Mouse (Mus musculus): ENCODE measurements at regions not wholly inside any gene's neighbourhood (a gene's known extent, or its start where the extent isn't known, plus 50 kb on each side); places are given as distances from the start of the nearest gene placed in this dataset.

GRCm38 (mm10) chr11:117579720-117580119 is 74.4 kb upstream of the Tnrc6c start:
- 85% methylated on average over 3 of the region's 3 CpGs for WGBS
- no peaks in the 10 kb centered on the region for H3K79me2 ChIP-seq (ENCODE audit: control insufficient read depth, insufficient read depth, low read length)

DNA sequence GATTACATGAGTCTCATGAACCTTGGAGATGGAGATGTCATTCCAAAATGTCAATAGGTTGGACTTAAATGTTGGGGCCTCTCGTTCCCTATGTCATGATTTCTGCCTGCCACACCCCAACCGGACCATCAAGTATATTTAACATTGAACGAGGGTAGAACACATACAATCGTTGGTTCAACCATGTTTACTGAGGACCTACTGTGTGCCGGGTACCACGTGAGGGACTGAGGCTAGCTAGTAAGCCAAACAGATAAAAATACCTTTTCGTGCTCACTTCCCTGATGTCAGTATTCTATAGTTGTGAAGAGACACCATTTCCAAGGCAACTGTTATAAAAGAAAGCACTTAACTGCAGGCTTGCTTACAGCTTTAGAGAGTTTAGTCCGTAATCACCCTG is 70.6 kb upstream of the Tnrc6c start:
- WGBS: 93% methylated on average over 8 of the region's 8 CpGs
- no peak for DNase-seq (ENCODE audit: extremely low read depth, low read depth, low spot score)
- no peaks in the 10 kb centered on the region for H3K27me3 ChIP-seq (ENCODE audit: control insufficient read depth, insufficient read depth, low read length)

More at GRCm38 (mm10) chr11:117579720-117580119, 74.4 kb upstream of the Tnrc6c start:
- Histone ChIP-seq H3K4me3 (ENCODE audit: insufficient read depth, low read depth, low read length) (no peak overlapping the region), H3K27me3 (ENCODE audit: control insufficient read depth, insufficient read depth, low read length) (no peaks in the 10 kb centered on the region), H3K9ac (ENCODE audit: low read depth, low read length) (no peak overlapping the region), H3K4me1 (ENCODE audit: control insufficient read depth, insufficient read depth, low read length) (no peaks in the 10 kb centered on the region), H3K36me3 (ENCODE audit: control insufficient read depth, insufficient read depth, low read length) (no peaks in the 10 kb centered on the region), H3K27ac (replicated peaks; ENCODE audit: insufficient read depth, low read depth, low read length) (no peak overlapping the region)
- TF ChIP-seq CTCF (IDR thresholded peaks at IDR 0.05; ENCODE audit: low read depth, low read length) (no peak), POLR2A (IDR thresholded peaks at IDR 0.05; ENCODE audit: extremely low read depth, insufficient read depth, low read length) (no peak)
- no peak for DNase-seq (ENCODE audit: extremely low read depth, low read depth, low spot score)

GRCm38 (mm10) chr11:117585556-117585955 is 68.5 kb upstream of the Tnrc6c start:
- Histone ChIP-seq H3K79me2 (ENCODE audit: control insufficient read depth, insufficient read depth, low read length) (no peaks in the 10 kb centered on the region), H3K36me3 (ENCODE audit: control insufficient read depth, insufficient read depth, low read length) (no peaks in the 10 kb centered on the region), H3K27me3 (ENCODE audit: control insufficient read depth, insufficient read depth, low read length) (no peaks in the 10 kb centered on the region), H3K27ac (replicated peaks; ENCODE audit: insufficient read depth, low read depth, low read length) (no peak overlapping the region), H3K4me1 (ENCODE audit: control insufficient read depth, insufficient read depth, low read length) (no peaks in the 10 kb centered on the region), H3K4me3 (ENCODE audit: insufficient read depth, low read depth, low read length) (no peak overlapping the region), H3K9ac (ENCODE audit: low read depth, low read length) (no peak overlapping the region)
- TF ChIP-seq POLR2A (IDR thresholded peaks at IDR 0.05; ENCODE audit: extremely low read depth, insufficient read depth, low read length) (no peak), CTCF (IDR thresholded peaks at IDR 0.05; ENCODE audit: low read depth, low read length) (no peak)
- 92% methylated on average over 5 of the region's 5 CpGs for WGBS
- DNase-seq (ENCODE audit: extremely low read depth, low read depth, low spot score): no peak

More for the DNA sequence above, 70.6 kb upstream of the Tnrc6c start:
- no peaks in the 10 kb centered on the region for H3K36me3 ChIP-seq (ENCODE audit: control insufficient read depth, insufficient read depth, low read length)
- H3K79me2 ChIP-seq (ENCODE audit: control insufficient read depth, insufficient read depth, low read length): no peaks in the 10 kb centered on the region
- H3K4me1 ChIP-seq (ENCODE audit: control insufficient read depth, insufficient read depth, low read length): no peaks in the 10 kb centered on the region
- no peak overlapping the region for H3K4me3 ChIP-seq (ENCODE audit: insufficient read depth, low read depth, low read length)
- H3K27ac ChIP-seq (replicated peaks; ENCODE audit: insufficient read depth, low read depth, low read length): no peak overlapping the region
- H3K9ac ChIP-seq (ENCODE audit: low read depth, low read length): no peak overlapping the region
- TF ChIP-seq POLR2A (IDR thresholded peaks at IDR 0.05; ENCODE audit: extremely low read depth, insufficient read depth, low read length): no peak
- no peak for TF ChIP-seq CTCF (IDR thresholded peaks at IDR 0.05; ENCODE audit: low read depth, low read length)

DNA sequence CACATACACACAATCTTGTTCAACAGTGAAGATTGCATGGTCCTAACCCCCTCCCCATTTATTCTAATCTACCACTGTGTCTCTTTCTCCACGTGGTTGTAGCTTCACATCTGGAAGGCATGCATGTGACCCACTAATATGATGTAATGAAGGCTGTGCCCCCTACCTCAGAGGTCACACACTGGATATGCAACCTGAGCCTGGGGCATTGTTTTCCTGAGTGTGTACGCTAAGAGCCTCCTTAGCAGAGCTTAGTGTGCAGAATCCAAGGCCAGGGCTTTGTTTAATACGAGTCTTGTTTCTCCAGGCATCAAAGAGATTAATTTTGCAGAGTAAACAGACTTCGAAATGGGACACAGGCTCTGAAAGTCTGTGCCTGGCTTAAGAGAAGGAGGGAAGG is 68.0 kb upstream of the Tnrc6c start:
- no peak for DNase-seq (ENCODE audit: extremely low read depth, low read depth, low spot score)
- no peaks in the 10 kb centered on the region for H3K4me1 ChIP-seq (ENCODE audit: control insufficient read depth, insufficient read depth, low read length)
- WGBS: 63% methylated on average over 4 of the region's 4 CpGs
- H3K27me3 ChIP-seq (ENCODE audit: control insufficient read depth, insufficient read depth, low read length): no peaks in the 10 kb centered on the region
- no peaks in the 10 kb centered on the region for H3K79me2 ChIP-seq (ENCODE audit: control insufficient read depth, insufficient read depth, low read length)
- H3K4me3 ChIP-seq (ENCODE audit: insufficient read depth, low read depth, low read length): no peak overlapping the region
- H3K9ac ChIP-seq (ENCODE audit: low read depth, low read length): no peak overlapping the region
- H3K27ac ChIP-seq (replicated peaks; ENCODE audit: insufficient read depth, low read depth, low read length): no peak overlapping the region
- H3K36me3 ChIP-seq (ENCODE audit: control insufficient read depth, insufficient read depth, low read length): no peaks in the 10 kb centered on the region
- TF ChIP-seq POLR2A (IDR thresholded peaks at IDR 0.05; ENCODE audit: extremely low read depth, insufficient read depth, low read length) (no peak), CTCF (IDR thresholded peaks at IDR 0.05; ENCODE audit: low read depth, low read length) (no peak)

GRCm38 (mm10) chr11:117586857-117587425 is 67.1 kb upstream of the Tnrc6c start:
- no peak overlapping the region for H3K4me3 ChIP-seq (ENCODE audit: insufficient read depth, low read depth, low read length)
- WGBS: 90% methylated on average over 7 of the region's 7 CpGs
- H3K27me3 ChIP-seq (ENCODE audit: control insufficient read depth, insufficient read depth, low read length): no peaks in the 10 kb centered on the region
- no peaks in the 10 kb centered on the region for H3K36me3 ChIP-seq (ENCODE audit: control insufficient read depth, insufficient read depth, low read length)
- no peaks in the 10 kb centered on the region for H3K4me1 ChIP-seq (ENCODE audit: control insufficient read depth, insufficient read depth, low read length)
- H3K9ac ChIP-seq (ENCODE audit: low read depth, low read length): no peak overlapping the region
- no peaks in the 10 kb centered on the region for H3K79me2 ChIP-seq (ENCODE audit: control insufficient read depth, insufficient read depth, low read length)
- no peak for TF ChIP-seq POLR2A (IDR thresholded peaks at IDR 0.05; ENCODE audit: extremely low read depth, insufficient read depth, low read length)
- TF ChIP-seq CTCF (IDR thresholded peaks at IDR 0.05; ENCODE audit: low read depth, low read length): no peak
- no peak for DNase-seq (ENCODE audit: extremely low read depth, low read depth, low spot score)
- H3K27ac ChIP-seq (replicated peaks; ENCODE audit: insufficient read depth, low read depth, low read length): no peak overlapping the region

- Histone ChIP-seq H3K9ac (ENCODE audit: low read depth, low read length) (no peak overlapping the region), H3K27me3 (ENCODE audit: control insufficient read depth, insufficient read depth, low read length) (no peaks in the 10 kb centered on the region), H3K4me3 (ENCODE audit: insufficient read depth, low read depth, low read length) (no peak overlapping the region), H3K4me1 (ENCODE audit: control insufficient read depth, insufficient read depth, low read length) (no peaks in the 10 kb centered on the region), H3K36me3 (ENCODE audit: control insufficient read depth, insufficient read depth, low read length) (no peaks in the 10 kb centered on the region), H3K27ac (replicated peaks; ENCODE audit: insufficient read depth, low read depth, low read length) (no peak overlapping the region), H3K79me2 (ENCODE audit: control insufficient read depth, insufficient read depth, low read length) (no peaks in the 10 kb centered on the region)
- no peak for DNase-seq (ENCODE audit: extremely low read depth, low read depth, low spot score)
- WGBS: 96% methylated on average over 8 of the region's 8 CpGs
- TF ChIP-seq CTCF (IDR thresholded peaks at IDR 0.05; ENCODE audit: low read depth, low read length) (no peak), POLR2A (IDR thresholded peaks at IDR 0.05; ENCODE audit: extremely low read depth, insufficient read depth, low read length) (no peak)
Measured at GRCm38 (mm10) chr11:117589006-117589405, 65.1 kb upstream of the Tnrc6c start.
